Mouse (Mus musculus): ENCODE results near the gene Slc39a11. TPM values are rescaled to one million over a fixed set of nuclear protein-coding genes. Genes with fewer than 3 reads are reported as not detected.

Gene Slc39a11
- polyA plus RNA-seq, 2 experiments, result 5.1 to 10.2 TPM

- peaks cover 0 to 8% of the 10 kb centered on the region in 2 experiments; a peak in 1 of 4 replicates for H3K4me1 ChIP-seq (replicated peaks; ENCODE audit: control insufficient read depth in 2 of 2, insufficient read depth in 2 of 2, low read length in 1 of 2)
- H3K36me3 ChIP-seq (replicated peaks; ENCODE audit: control insufficient read depth, insufficient read depth, low read depth), result no peaks in the 10 kb centered on the region
- no peak for DNase-seq (ENCODE audit: low read depth in 3 of 3, low spot score in 3 of 3)
- no peak overlapping the region for H3K4me2 ChIP-seq (ENCODE audit: low read depth)
- no peaks in the 10 kb centered on the region for H3K9me3 ChIP-seq (ENCODE audit: control insufficient read depth, low read length)
- WGBS (ENCODE audit: insufficient replicate concordance), result 31% methylated on average over 5 of the region's 5 CpGs
- H3K4me3 ChIP-seq (ENCODE audit: insufficient read depth in 1 of 2, low read depth in 2 of 2, low read length in 2 of 2), result no peak overlapping the region
- ATAC-seq (ENCODE audit: insufficient read depth), result no peak
- no peak overlapping the region for H3K9ac ChIP-seq (replicated peaks)
- H3K27ac ChIP-seq, result no peak overlapping the region
- TF ChIP-seq EP300 (IDR thresholded peaks at IDR 0.05; ENCODE audit: low read depth) (no peak), CTCF (IDR thresholded peaks at IDR 0.05; ENCODE audit: low read depth) (no peak)
- H3K27me3 ChIP-seq (ENCODE audit: control insufficient read depth, insufficient read depth, low read length), result no peaks in the 10 kb centered on the region
Measured at GRCm38 (mm10) chr11:113610266-113610665, 39.6 kb downstream of the Slc39a11 start.

GRCm38 (mm10) chr11:113609581-113609980, 40.3 kb downstream of the Slc39a11 start:
- no peak overlapping the region for H3K4me3 ChIP-seq (ENCODE audit: insufficient read depth in 1 of 2, low read depth in 2 of 2, low read length in 2 of 2)
- H3K9ac ChIP-seq (replicated peaks), result no peak overlapping the region
- H3K36me3 ChIP-seq (replicated peaks; ENCODE audit: control insufficient read depth, insufficient read depth, low read depth), result no peaks in the 10 kb centered on the region
- no peaks in the 10 kb centered on the region for H3K9me3 ChIP-seq (ENCODE audit: control insufficient read depth, low read length)
- 43% methylated on average over 5 of the region's 5 CpGs for WGBS (ENCODE audit: insufficient replicate concordance)
- H3K27me3 ChIP-seq (ENCODE audit: control insufficient read depth, insufficient read depth, low read length), result no peaks in the 10 kb centered on the region
- DNase-seq (ENCODE audit: low read depth in 3 of 3, low spot score in 3 of 3), result no peak
- no peak overlapping the region for H3K27ac ChIP-seq
- TF ChIP-seq CTCF (IDR thresholded peaks at IDR 0.05; ENCODE audit: low read depth), result no peak
- no peak for TF ChIP-seq EP300 (IDR thresholded peaks at IDR 0.05; ENCODE audit: low read depth)
- 0 out of 2 replicates have a peak overlapping the region, but pooled peaks have one; percentile 6 for H3K4me2 ChIP-seq (ENCODE audit: low read depth)
- peaks cover 0 to 8% of the 10 kb centered on the region in 2 experiments; a peak in 1 of 4 replicates for H3K4me1 ChIP-seq (replicated peaks; ENCODE audit: control insufficient read depth in 2 of 2, insufficient read depth in 2 of 2, low read length in 1 of 2)
- no peak for ATAC-seq (ENCODE audit: insufficient read depth)

GRCm38 (mm10) chr11:113607556-113607955, 42.3 kb downstream of the Slc39a11 start:
- Histone ChIP-seq H3K27me3 (ENCODE audit: control insufficient read depth, insufficient read depth, low read length) (no peaks in the 10 kb centered on the region), H3K9me3 (ENCODE audit: control insufficient read depth, low read length) (no peaks in the 10 kb centered on the region), H3K4me3 (ENCODE audit: insufficient read depth in 1 of 2, low read depth in 2 of 2, low read length in 2 of 2) (no peak overlapping the region), H3K4me2 (ENCODE audit: low read depth) (no peak overlapping the region), H3K27ac (no peak overlapping the region), H3K36me3 (replicated peaks; ENCODE audit: control insufficient read depth, insufficient read depth, low read depth) (no peaks in the 10 kb centered on the region), H3K4me1 (replicated peaks; ENCODE audit: control insufficient read depth in 2 of 2, insufficient read depth in 2 of 2, low read length in 1 of 2) (peaks cover 0 to 8% of the 10 kb centered on the region in 2 experiments; a peak in 1 of 4 replicates), H3K9ac (replicated peaks) (no peak overlapping the region)
- no peak for ATAC-seq (ENCODE audit: insufficient read depth)
- TF ChIP-seq CTCF (IDR thresholded peaks at IDR 0.05; ENCODE audit: low read depth) (no peak), EP300 (IDR thresholded peaks at IDR 0.05; ENCODE audit: low read depth) (no peak)
- no peak for DNase-seq (ENCODE audit: low read depth in 3 of 3, low spot score in 3 of 3)
- 78% methylated on average over 12 of the region's 12 CpGs for WGBS (ENCODE audit: insufficient replicate concordance)

- no peak overlapping the region for H3K27ac ChIP-seq
- H3K9me3 ChIP-seq (ENCODE audit: control insufficient read depth, low read length), result no peaks in the 10 kb centered on the region
- TF ChIP-seq CTCF (IDR thresholded peaks at IDR 0.05; ENCODE audit: low read depth) (no peak), EP300 (IDR thresholded peaks at IDR 0.05; ENCODE audit: low read depth) (no peak)
- no peak overlapping the region for H3K4me2 ChIP-seq (ENCODE audit: low read depth)
- WGBS (ENCODE audit: insufficient replicate concordance), result 65% methylated on average over 12 of the region's 12 CpGs
- no peaks in the 10 kb centered on the region for H3K4me1 ChIP-seq (replicated peaks; ENCODE audit: control insufficient read depth in 2 of 2, insufficient read depth in 2 of 2, low read length in 1 of 2)
- no peaks in the 10 kb centered on the region for H3K27me3 ChIP-seq (ENCODE audit: control insufficient read depth, insufficient read depth, low read length)
- H3K36me3 ChIP-seq (replicated peaks; ENCODE audit: control insufficient read depth, insufficient read depth, low read depth), result no peaks in the 10 kb centered on the region
- ATAC-seq (ENCODE audit: insufficient read depth) (no peak), DNase-seq (ENCODE audit: low read depth in 3 of 3, low spot score in 3 of 3) (no peak)
- no peak overlapping the region for H3K4me3 ChIP-seq (ENCODE audit: insufficient read depth in 1 of 2, low read depth in 2 of 2, low read length in 2 of 2)
- no peak overlapping the region for H3K9ac ChIP-seq (replicated peaks)
Measured at GRCm38 (mm10) chr11:113601616-113602343, 48.1 kb downstream of the Slc39a11 start.

GRCm38 (mm10) chr11:113600526-113601245, 49.2 kb downstream of the Slc39a11 start:
- no peak for ATAC-seq (ENCODE audit: insufficient read depth)

More at GRCm38 (mm10) chr11:113600526-113601245, 49.2 kb downstream of the Slc39a11 start:
- no peak overlapping the region for H3K4me3 ChIP-seq (ENCODE audit: insufficient read depth in 1 of 2, low read depth in 2 of 2, low read length in 2 of 2)
- H3K9ac ChIP-seq (replicated peaks), result no peak overlapping the region
- no peaks in the 10 kb centered on the region for H3K36me3 ChIP-seq (replicated peaks; ENCODE audit: control insufficient read depth, insufficient read depth, low read depth)
- no peaks in the 10 kb centered on the region for H3K27me3 ChIP-seq (ENCODE audit: control insufficient read depth, insufficient read depth, low read length)
- TF ChIP-seq EP300 (IDR thresholded peaks at IDR 0.05; ENCODE audit: low read depth) (no peak), CTCF (IDR thresholded peaks at IDR 0.05; ENCODE audit: low read depth) (no peak)
- DNase-seq (ENCODE audit: low read depth in 3 of 3, low spot score in 3 of 3), result no peak
- no peaks in the 10 kb centered on the region for H3K4me1 ChIP-seq (replicated peaks; ENCODE audit: control insufficient read depth in 2 of 2, insufficient read depth in 2 of 2, low read length in 1 of 2)
- no peak overlapping the region for H3K27ac ChIP-seq
- H3K9me3 ChIP-seq (ENCODE audit: control insufficient read depth, low read length), result no peaks in the 10 kb centered on the region
- WGBS (ENCODE audit: insufficient replicate concordance), result 61% methylated on average over 18 of the region's 18 CpGs
- H3K4me2 ChIP-seq (ENCODE audit: low read depth), result no peak overlapping the region
